Mouse (Mus musculus) megakaryocyte, embryonic 14.5 days (primary cell): Measurements from ENCODE around the gene Lipt1.

ENCODE experiments used
- FLI1 ChIP-seq: IDR thresholded peaks from 2 replicates; pipeline ENCODE4 v1.6.1; 2012; ENCODE audit warnings: low read length, inconsistent platforms, mixed read lengths
- GATA1 ChIP-seq: IDR thresholded peaks from 3 replicates; pipeline ENCODE4 v1.6.1; 2012; ENCODE audit warnings: mixed read lengths, low read length, inconsistent platforms, borderline replicate concordance

DNA sequence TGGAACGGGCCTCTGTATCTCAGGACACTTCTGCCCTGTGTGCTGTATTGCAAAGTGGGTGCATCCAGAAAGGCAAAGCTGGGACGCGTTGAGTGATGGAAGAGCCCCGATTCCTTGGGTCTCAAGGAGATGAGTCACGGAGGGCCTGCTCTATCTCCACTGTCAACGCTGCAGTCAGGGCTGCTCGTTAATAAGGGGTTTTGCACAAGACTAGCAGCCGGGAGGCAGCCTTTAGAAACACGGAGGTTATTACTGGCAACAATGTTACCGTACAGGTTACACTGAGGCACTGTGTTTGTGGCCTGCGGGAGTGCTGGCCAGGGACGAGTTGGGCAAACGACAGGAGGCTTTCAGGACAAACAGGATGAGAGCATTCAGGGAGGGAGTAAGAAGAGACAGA, 46.1 kb downstream of the Lipt1 start:
- TF ChIP-seq FLI1, result no peak
- no peak for TF ChIP-seq GATA1
